Mouse (Mus musculus): Measurements from ENCODE around the gene Parp11. TPM values are rescaled to one million over a fixed set of nuclear protein-coding genes. Genes with fewer than 3 reads are reported as not detected.

The Parp11 gene
- polyA plus RNA-seq, 1 experiment, result 40.6 TPM

DNA sequence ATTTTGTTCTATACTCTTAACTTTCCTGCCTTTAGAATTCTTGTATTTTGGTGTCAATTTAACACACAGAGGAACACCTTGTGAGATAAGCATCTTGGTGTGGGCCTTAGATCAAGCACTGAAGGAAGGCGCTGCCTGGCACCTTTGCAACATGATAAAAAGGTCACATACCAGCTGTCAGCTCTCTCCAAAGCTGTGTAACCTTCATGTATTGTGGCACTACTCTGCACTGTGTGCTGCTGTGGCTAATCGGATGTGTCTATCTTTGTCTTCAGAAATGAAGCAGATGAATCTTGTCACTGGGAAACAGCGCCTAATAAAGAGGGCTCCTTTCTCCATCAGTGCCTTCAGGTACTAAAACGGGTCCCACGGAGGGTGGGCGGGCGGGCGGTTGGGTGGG, 27.3 kb downstream of the Parp11 start:
- no peaks in the 10 kb centered on the region for H3K27me3 ChIP-seq (ENCODE audit: control insufficient read depth, insufficient read depth, low read length)
- H3K4me3 ChIP-seq (ENCODE audit: control insufficient read depth, low read depth, low read length), result no peak overlapping the region
- H3K27ac ChIP-seq (ENCODE audit: control insufficient read depth, insufficient read depth, low read depth, low read length), result no peak overlapping the region
- peaks cover 2% of the 10 kb centered on the region; the same call in 1 of the 2 replicates for H3K36me3 ChIP-seq (ENCODE audit: control insufficient read depth, insufficient read depth, low read length)
- no peaks in the 10 kb centered on the region for H3K4me1 ChIP-seq (ENCODE audit: control insufficient read depth, insufficient read depth, low read length)
- TF ChIP-seq CTCF (IDR thresholded peaks at IDR 0.05; ENCODE audit: control insufficient read depth, insufficient read depth, insufficient replicate concordance, low read depth, low read length), result no peak
- TF ChIP-seq POLR2A (IDR thresholded peaks at IDR 0.05; ENCODE audit: control insufficient read depth, low read depth, low read length), result no peak

DNA sequence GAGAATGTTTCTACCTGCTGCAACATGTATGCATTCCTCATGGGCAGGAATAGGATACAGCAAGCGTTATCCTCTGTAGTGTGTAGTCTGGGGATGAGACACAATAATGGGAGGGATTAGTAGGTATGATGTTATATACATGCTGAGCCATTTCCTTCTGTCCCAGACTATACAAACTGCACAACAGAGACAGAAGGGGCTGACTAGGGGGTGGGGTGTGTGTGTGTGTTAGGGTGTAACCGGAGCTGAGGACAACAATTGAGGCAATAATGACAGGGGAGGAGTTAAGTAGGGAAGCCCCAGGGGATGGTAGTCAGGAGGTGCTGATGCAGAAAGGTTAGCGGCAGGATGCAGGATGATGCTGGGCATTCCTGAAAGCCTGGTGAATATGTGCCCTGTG, 28.6 kb downstream of the Parp11 start:
- H3K27ac ChIP-seq (ENCODE audit: control insufficient read depth, insufficient read depth, low read depth, low read length), result no peak overlapping the region
- no peak overlapping the region for H3K4me3 ChIP-seq (ENCODE audit: control insufficient read depth, low read depth, low read length)
- H3K27me3 ChIP-seq (ENCODE audit: control insufficient read depth, insufficient read depth, low read length), result no peaks in the 10 kb centered on the region
- H3K4me1 ChIP-seq (ENCODE audit: control insufficient read depth, insufficient read depth, low read length), result no peaks in the 10 kb centered on the region
- no peaks in the 10 kb centered on the region; the same call in 1 of the 2 replicates for H3K36me3 ChIP-seq (ENCODE audit: control insufficient read depth, insufficient read depth, low read length)
- TF ChIP-seq CTCF (IDR thresholded peaks at IDR 0.05; ENCODE audit: control insufficient read depth, insufficient read depth, insufficient replicate concordance, low read depth, low read length) (no peak), POLR2A (IDR thresholded peaks at IDR 0.05; ENCODE audit: control insufficient read depth, low read depth, low read length) (no peak)

DNA sequence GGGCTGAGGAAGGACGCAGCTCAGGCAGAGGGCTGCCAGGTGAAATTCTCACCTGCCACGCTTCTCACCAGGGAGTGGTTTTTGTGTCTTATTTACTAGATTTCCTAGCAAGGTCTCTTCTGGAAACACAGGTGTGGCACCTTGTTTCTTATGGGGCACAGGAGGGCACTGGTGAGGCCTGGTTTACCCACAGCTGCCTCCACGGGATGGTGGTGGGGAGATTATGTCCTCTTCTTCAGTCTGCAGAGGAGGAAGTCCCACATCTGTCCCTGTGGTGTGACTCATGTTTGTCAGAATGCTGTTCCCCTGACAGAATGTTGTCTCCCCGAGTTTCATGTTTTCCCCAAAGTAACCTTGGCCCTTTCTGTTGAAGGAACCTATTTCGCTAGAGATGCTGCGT, 44.4 kb downstream of the Parp11 start:
- no peaks in the 10 kb centered on the region for H3K4me1 ChIP-seq (ENCODE audit: control insufficient read depth, insufficient read depth, low read length)
- no peak for TF ChIP-seq CTCF (IDR thresholded peaks at IDR 0.05; ENCODE audit: control insufficient read depth, insufficient read depth, insufficient replicate concordance, low read depth, low read length)
- no peak for TF ChIP-seq POLR2A (IDR thresholded peaks at IDR 0.05; ENCODE audit: control insufficient read depth, low read depth, low read length)

DNA sequence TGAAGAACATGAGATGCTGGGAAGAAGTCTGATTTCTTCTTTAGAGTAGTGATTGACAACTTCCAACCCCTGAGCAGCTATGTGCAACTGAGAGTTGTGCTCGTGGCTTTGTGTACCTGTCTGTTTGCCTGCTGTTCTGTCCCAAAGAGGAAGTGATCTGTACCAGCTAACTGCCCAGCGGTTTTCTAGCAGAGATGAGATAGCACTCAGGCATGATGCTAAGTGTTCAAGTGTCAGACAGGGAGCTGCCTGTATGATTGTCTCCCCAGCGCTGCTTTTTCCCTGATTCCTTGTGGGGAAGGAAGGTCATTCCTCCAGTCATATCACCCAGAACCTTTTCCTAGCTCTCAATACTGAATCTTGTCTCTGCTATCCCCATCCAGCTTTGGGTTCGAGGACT, 45.9 kb downstream of the Parp11 start:
- no peak overlapping the region for H3K27ac ChIP-seq (ENCODE audit: control insufficient read depth, insufficient read depth, low read depth, low read length)
- H3K27me3 ChIP-seq (ENCODE audit: control insufficient read depth, insufficient read depth, low read length), result no peaks in the 10 kb centered on the region
- no peaks in the 10 kb centered on the region for H3K36me3 ChIP-seq (ENCODE audit: control insufficient read depth, insufficient read depth, low read length)
- no peaks in the 10 kb centered on the region for H3K4me1 ChIP-seq (ENCODE audit: control insufficient read depth, insufficient read depth, low read length)
- TF ChIP-seq CTCF (IDR thresholded peaks at IDR 0.05; ENCODE audit: control insufficient read depth, insufficient read depth, insufficient replicate concordance, low read depth, low read length), result no peak
- TF ChIP-seq POLR2A (IDR thresholded peaks at IDR 0.05; ENCODE audit: control insufficient read depth, low read depth, low read length), result no peak
- H3K4me3 ChIP-seq (ENCODE audit: control insufficient read depth, low read depth, low read length), result no peak overlapping the region

More for the DNA sequence above, 44.4 kb downstream of the Parp11 start:
- Histone ChIP-seq H3K36me3 (ENCODE audit: control insufficient read depth, insufficient read depth, low read length) (no peaks in the 10 kb centered on the region), H3K27ac (ENCODE audit: control insufficient read depth, insufficient read depth, low read depth, low read length) (no peak overlapping the region), H3K4me3 (ENCODE audit: control insufficient read depth, low read depth, low read length) (no peak overlapping the region), H3K27me3 (ENCODE audit: control insufficient read depth, insufficient read depth, low read length) (no peaks in the 10 kb centered on the region)

DNA sequence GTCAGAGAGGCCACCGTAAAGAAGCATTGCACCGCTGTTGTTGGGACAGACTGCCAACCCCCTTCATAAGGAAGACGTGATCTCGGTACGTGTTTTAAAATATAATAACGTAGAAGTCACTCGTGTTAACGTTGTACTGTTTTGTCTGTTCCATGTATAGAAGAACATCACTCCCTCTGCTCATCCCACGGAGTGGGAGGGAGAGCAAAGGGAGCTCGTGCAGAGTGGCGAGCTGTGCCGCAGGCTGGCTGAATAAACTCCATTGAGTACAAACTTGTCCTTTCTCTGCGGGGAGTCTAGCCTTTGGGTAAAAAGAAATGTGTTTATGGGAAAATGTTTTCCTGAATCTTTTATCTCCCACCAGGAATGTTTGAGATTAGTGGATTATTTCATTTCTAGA, 47.1 kb downstream of the Parp11 start:
- H3K4me3 ChIP-seq (ENCODE audit: control insufficient read depth, low read depth, low read length), result no peak overlapping the region
- H3K36me3 ChIP-seq (ENCODE audit: control insufficient read depth, insufficient read depth, low read length), result no peaks in the 10 kb centered on the region
- no peaks in the 10 kb centered on the region for H3K4me1 ChIP-seq (ENCODE audit: control insufficient read depth, insufficient read depth, low read length)
- H3K27me3 ChIP-seq (ENCODE audit: control insufficient read depth, insufficient read depth, low read length), result no peaks in the 10 kb centered on the region
- H3K27ac ChIP-seq (ENCODE audit: control insufficient read depth, insufficient read depth, low read depth, low read length), result no peak overlapping the region
- TF ChIP-seq CTCF (IDR thresholded peaks at IDR 0.05; ENCODE audit: control insufficient read depth, insufficient read depth, insufficient replicate concordance, low read depth, low read length) (no peak), POLR2A (IDR thresholded peaks at IDR 0.05; ENCODE audit: control insufficient read depth, low read depth, low read length) (no peak)

DNA sequence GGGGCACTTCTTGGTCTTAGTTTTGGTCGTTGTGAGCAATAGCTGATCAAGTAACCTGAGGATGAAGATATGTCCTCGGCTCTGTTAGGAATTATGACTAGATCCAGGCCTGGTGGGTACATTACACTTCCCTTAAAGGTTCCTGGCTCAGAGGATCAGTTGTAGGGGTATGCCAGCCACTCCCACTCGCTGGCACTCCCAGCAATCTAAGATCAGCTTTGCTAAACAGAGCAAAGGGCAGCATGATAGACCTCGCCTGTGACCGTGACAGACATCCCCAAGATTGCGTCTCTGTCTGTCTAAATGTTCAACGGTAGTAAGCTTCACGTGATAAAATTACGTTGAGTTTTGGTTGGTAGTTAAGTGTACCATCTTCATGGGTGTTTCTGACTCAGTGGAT, 47.7 kb downstream of the Parp11 start:
- no peak overlapping the region for H3K27ac ChIP-seq (ENCODE audit: control insufficient read depth, insufficient read depth, low read depth, low read length)
- TF ChIP-seq POLR2A (IDR thresholded peaks at IDR 0.05; ENCODE audit: control insufficient read depth, low read depth, low read length) (no peak), CTCF (IDR thresholded peaks at IDR 0.05; ENCODE audit: control insufficient read depth, insufficient read depth, insufficient replicate concordance, low read depth, low read length) (no peak)
- no peaks in the 10 kb centered on the region for H3K4me1 ChIP-seq (ENCODE audit: control insufficient read depth, insufficient read depth, low read length)
- no peaks in the 10 kb centered on the region for H3K27me3 ChIP-seq (ENCODE audit: control insufficient read depth, insufficient read depth, low read length)
- H3K4me3 ChIP-seq (ENCODE audit: control insufficient read depth, low read depth, low read length), result no peak overlapping the region
- H3K36me3 ChIP-seq (ENCODE audit: control insufficient read depth, insufficient read depth, low read length), result no peaks in the 10 kb centered on the region

DNA sequence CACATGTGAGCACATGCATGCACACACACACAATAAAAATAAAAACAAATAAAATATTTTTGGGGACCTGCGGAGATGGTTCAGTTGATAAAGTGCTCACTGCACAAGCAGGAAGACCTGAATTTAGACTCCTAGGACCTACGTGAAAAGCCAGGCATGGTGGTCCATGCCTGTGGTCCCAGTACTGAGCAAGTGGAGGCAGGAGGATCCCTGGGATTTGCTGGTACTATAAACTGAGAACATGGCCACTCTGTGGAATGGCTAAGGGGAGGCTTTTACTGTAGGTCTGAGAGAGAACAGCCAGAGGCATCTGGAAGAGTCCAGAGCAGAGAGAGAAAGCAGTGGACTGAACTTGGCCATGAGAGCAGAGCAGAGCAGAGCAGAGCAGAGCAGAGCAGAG, 48.6 kb downstream of the Parp11 start:
- H3K27ac ChIP-seq (ENCODE audit: control insufficient read depth, insufficient read depth, low read depth, low read length), result no peak overlapping the region
- no peak overlapping the region for H3K4me3 ChIP-seq (ENCODE audit: control insufficient read depth, low read depth, low read length)
- H3K36me3 ChIP-seq (ENCODE audit: control insufficient read depth, insufficient read depth, low read length), result no peaks in the 10 kb centered on the region
- no peaks in the 10 kb centered on the region for H3K4me1 ChIP-seq (ENCODE audit: control insufficient read depth, insufficient read depth, low read length)
- H3K27me3 ChIP-seq (ENCODE audit: control insufficient read depth, insufficient read depth, low read length), result no peaks in the 10 kb centered on the region
- TF ChIP-seq CTCF (IDR thresholded peaks at IDR 0.05; ENCODE audit: control insufficient read depth, insufficient read depth, insufficient replicate concordance, low read depth, low read length), result no peak
- TF ChIP-seq POLR2A (IDR thresholded peaks at IDR 0.05; ENCODE audit: control insufficient read depth, low read depth, low read length), result no peak

DNA sequence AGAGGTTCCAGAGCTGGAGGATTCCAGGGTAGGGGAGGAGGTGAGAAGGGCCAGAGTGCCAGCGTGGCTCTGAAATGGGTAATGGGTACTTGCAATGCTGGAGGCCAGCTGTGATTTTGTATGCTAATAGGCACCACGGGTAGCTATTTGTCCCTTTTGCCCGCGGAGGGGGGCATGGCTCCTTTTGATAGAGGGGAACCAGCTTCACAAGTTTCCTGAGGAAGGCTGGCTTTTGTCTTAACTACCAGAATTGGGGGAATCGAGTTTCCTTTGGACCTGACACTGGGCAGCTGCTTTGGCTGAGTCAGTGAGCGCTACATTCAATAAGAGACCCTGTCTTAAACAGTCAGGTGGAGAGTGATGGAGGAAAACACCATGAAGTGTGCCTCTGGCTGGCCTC, 49.2 kb downstream of the Parp11 start:
- H3K4me3 ChIP-seq (ENCODE audit: control insufficient read depth, low read depth, low read length), result no peak overlapping the region
- no peak for TF ChIP-seq CTCF (IDR thresholded peaks at IDR 0.05; ENCODE audit: control insufficient read depth, insufficient read depth, insufficient replicate concordance, low read depth, low read length)
- no peak for TF ChIP-seq POLR2A (IDR thresholded peaks at IDR 0.05; ENCODE audit: control insufficient read depth, low read depth, low read length)
- no peak overlapping the region for H3K27ac ChIP-seq (ENCODE audit: control insufficient read depth, insufficient read depth, low read depth, low read length)
- no peaks in the 10 kb centered on the region for H3K27me3 ChIP-seq (ENCODE audit: control insufficient read depth, insufficient read depth, low read length)
- H3K36me3 ChIP-seq (ENCODE audit: control insufficient read depth, insufficient read depth, low read length), result no peaks in the 10 kb centered on the region
- no peaks in the 10 kb centered on the region for H3K4me1 ChIP-seq (ENCODE audit: control insufficient read depth, insufficient read depth, low read length)
